16 mouse cellular contexts compared by ENCODE assay signal in the genomic region with DNA sequence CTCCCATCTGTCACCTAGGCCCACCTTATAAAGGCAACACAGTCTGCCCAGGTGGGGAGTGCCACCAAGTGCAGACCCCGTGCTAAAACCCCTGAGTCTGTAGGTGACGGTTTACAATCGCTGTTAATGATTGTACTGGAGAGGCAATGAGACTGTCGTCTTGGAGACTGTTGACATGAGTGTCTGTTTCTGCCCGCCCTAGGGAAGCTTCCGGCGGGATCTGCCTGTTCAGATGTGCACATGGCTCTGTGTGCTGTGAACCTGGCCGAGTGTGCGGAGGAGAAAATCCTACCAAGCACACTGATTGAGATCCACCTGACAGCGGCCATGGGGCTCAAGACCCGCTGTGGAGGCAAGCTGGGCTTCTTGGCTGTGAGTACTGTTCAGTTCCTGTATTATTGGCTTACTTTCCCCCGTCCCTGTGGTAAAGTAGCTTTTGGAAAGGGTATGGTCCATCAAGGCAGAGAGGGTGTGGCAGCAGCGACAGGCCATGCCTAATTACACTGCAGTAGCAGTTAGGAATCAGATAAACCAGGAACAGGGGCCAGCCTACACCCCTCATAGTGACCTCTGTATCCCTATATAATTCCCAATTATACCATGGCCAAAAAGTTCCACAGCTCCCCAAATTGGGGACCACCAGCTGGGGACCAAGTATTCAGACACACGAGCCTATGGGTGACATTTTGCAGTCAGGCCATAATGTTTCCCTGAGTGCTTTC. TPM values are rescaled to one million over a fixed set of nuclear protein-coding genes. Genes with fewer than 3 reads are reported as not detected.
DNase-seq lines count a peak whose midpoint lies in the region; ATAC-seq lines count a peak whose summit lies in the region.
"Had no signal": no experiment of that assay in that cellular context is flagged by ENCODE, and none has a peak within 500 bp of the region (broad histone marks: within the 10 kb centered on the region; RNA-seq: fewer than 3 reads in every experiment).

No protein-coding gene starts in this region.

- 76% methylated on average over 14 of the region's 14 CpGs for WGBS in heart, embryonic 14.5 days
- WGBS in intestine, embryonic 15.5 days, result 68% methylated on average over 14 of the region's 14 CpGs
- 59% methylated on average over 14 of the region's 14 CpGs for WGBS in liver, embryonic 15.5 days (ENCODE audit: insufficient replicate concordance)

- H3K27ac ChIP-seq in heart, embryonic 14.5 days (replicated peaks in 1 of 2; ENCODE audit: control insufficient read depth in 1 of 2, insufficient read depth in 1 of 2, low read depth in 2 of 2, low read length in 2 of 2), result peak overlapping the region in 1 of 2 experiments; percentile 49; a peak in 2 of 4 replicates
- no peak overlapping the region for H3K27ac ChIP-seq in intestine, embryonic 15.5 days
- peak overlapping the region; percentile 97 for H3K27ac ChIP-seq in liver, embryonic 15.5 days (replicated peaks)

- no peak for ATAC-seq in heart, embryonic 14.5 days (ENCODE audit: insufficient number of reproducible peaks, insufficient read depth, low FRiP score, low read depth)
- ATAC-seq in intestine, embryonic 15.5 days, result peak; percentile 31; the same call in 1 of the 2 replicates
- ATAC-seq in liver, embryonic 15.5 days (ENCODE audit: insufficient read depth), result no peak
- ATAC-seq: midbrain, embryonic 16.5 days had no signal

- DNase-seq in heart, adult 11 months, result no peak
- peak; percentile 42 to 47 for DNase-seq in kidney, postnatal 36 days
- no peak for DNase-seq in kidney, adult 9 months
- DNase-seq in lung, postnatal 10 days, result no peak
- DNase-seq: adrenal gland, adult 2 months; cerebellum, postnatal 36 days; layer of hippocampus, adult 9-11 months; right cerebral cortex, adult 18-20 months; thymus, postnatal 4 days had no signal

- no peaks in the 10 kb centered on the region; the same call in 1 of the 2 replicates for H3K9me3 ChIP-seq in heart, embryonic 14.5 days (ENCODE audit: control insufficient read depth, low read length)
- H3K9me3 ChIP-seq in intestine, embryonic 15.5 days, result no peaks in the 10 kb centered on the region
- H3K9me3 ChIP-seq in liver, embryonic 15.5 days (replicated peaks), result peaks cover 10% of the 10 kb centered on the region

- peaks cover 43 to 54% of the 10 kb centered on the region in 2 experiments for H3K4me1 ChIP-seq in heart, embryonic 14.5 days (ENCODE audit: control insufficient read depth in 2 of 2, insufficient read depth in 2 of 2, low read length in 2 of 2)
- H3K4me1 ChIP-seq in intestine, embryonic 15.5 days (replicated peaks), result peaks cover 13% of the 10 kb centered on the region
- peaks cover 74% of the 10 kb centered on the region for H3K4me1 ChIP-seq in liver, embryonic 15.5 days (replicated peaks)

- H3K4me3 ChIP-seq in heart, embryonic 14.5 days (ENCODE audit: control insufficient read depth in 1 of 2, insufficient read depth in 1 of 2, low read depth in 1 of 2, low read length in 2 of 2), result no peak overlapping the region
- H3K4me3 ChIP-seq in intestine, embryonic 15.5 days (replicated peaks), result no peak overlapping the region
- peak overlapping the region; percentile 3; the same call in 1 of the 2 replicates for H3K4me3 ChIP-seq in liver, embryonic 15.5 days (replicated peaks)

- peak overlapping the region; percentile 31; the same call in 1 of the 2 replicates for H3K4me2 ChIP-seq in heart, embryonic 14.5 days (ENCODE audit: low read length)
- no peak overlapping the region for H3K4me2 ChIP-seq in intestine, embryonic 15.5 days (replicated peaks)
- H3K4me2 ChIP-seq in liver, embryonic 15.5 days, result peak overlapping the region; percentile 72

- no peak overlapping the region; the same call in 1 of the 2 replicates for H3K9ac ChIP-seq in heart, embryonic 14.5 days (ENCODE audit: low read length)
- no peak overlapping the region for H3K9ac ChIP-seq in intestine, embryonic 15.5 days
- peak overlapping the region; percentile 63 for H3K9ac ChIP-seq in liver, embryonic 15.5 days

- peaks cover 62% of the 10 kb centered on the region for H3K36me3 ChIP-seq in heart, embryonic 14.5 days (ENCODE audit: control insufficient read depth, insufficient read depth, low read length)
- H3K36me3 ChIP-seq in intestine, embryonic 15.5 days, result peaks cover 78% of the 10 kb centered on the region
- peaks cover 96% of the 10 kb centered on the region for H3K36me3 ChIP-seq in liver, embryonic 15.5 days (replicated peaks)

- H3K27me3 ChIP-seq in heart, embryonic 14.5 days (ENCODE audit: control insufficient read depth, insufficient read depth, low read length), result peaks cover 3% of the 10 kb centered on the region; the same call in 1 of the 2 replicates
- no peaks in the 10 kb centered on the region for H3K27me3 ChIP-seq in intestine, embryonic 15.5 days (replicated peaks)
- H3K27me3 ChIP-seq in liver, embryonic 15.5 days, result no peaks in the 10 kb centered on the region
- H3K27me3 ChIP-seq: Patski had no signal

RNA-seq across cellular contexts. Expression of gene Shisa8, which starts 27.4 kb away (rescaled TPM):
- 0.22 and 0.42 TPM in 2 replicates for polyA plus RNA-seq in heart, embryonic 14.5 days (2014; fragmentation: Nextera tagmentation; extraction: Ambion mirVana)
- polyA plus RNA-seq in intestine, embryonic 15.5 days (2015; fragmentation: Nextera tagmentation; extraction: Ambion mirVana), result 0.10 and 0.15 TPM in 2 replicates
- polyA plus RNA-seq in liver, embryonic 15.5 days (2015; fragmentation: Nextera tagmentation; extraction: Ambion mirVana), result 0.08 and 0.12 TPM in 2 replicates

RNA-seq across cellular contexts. Expression of gene Srebf2, which starts 38.2 kb away (rescaled TPM):
- 59.8 and 62.1 TPM in 2 replicates for polyA plus RNA-seq in heart, embryonic 14.5 days (2014; fragmentation: Nextera tagmentation; extraction: Ambion mirVana)
- polyA plus RNA-seq in intestine, embryonic 15.5 days (2015; fragmentation: Nextera tagmentation; extraction: Ambion mirVana), result 163 and 172 TPM in 2 replicates
- polyA plus RNA-seq in liver, embryonic 15.5 days (2015; fragmentation: Nextera tagmentation; extraction: Ambion mirVana), result 53.6 and 61.3 TPM in 2 replicates

RNA-seq across cellular contexts. Expression of gene Tnfrsf13c, which starts 38.9 kb away (rescaled TPM):
- polyA plus RNA-seq in heart, embryonic 14.5 days (2014; fragmentation: Nextera tagmentation; extraction: Ambion mirVana), result 0.11 and 0.16 TPM in 2 replicates
- polyA plus RNA-seq in intestine, embryonic 15.5 days (2015; fragmentation: Nextera tagmentation; extraction: Ambion mirVana), result 0.25 TPM in 1 of 2 replicates, not detected in the other
- polyA plus RNA-seq in liver, embryonic 15.5 days (2015; fragmentation: Nextera tagmentation; extraction: Ambion mirVana), result 0.40 and 0.79 TPM in 2 replicates
- polyA plus RNA-seq: limb, embryonic 11.5 days; stomach, embryonic 14.5 days had no signal

RNA-seq across cellular contexts. Expression of gene Ccdc134, which starts 57.5 kb away (rescaled TPM):
- 7.1 and 8.5 TPM in 2 replicates for polyA plus RNA-seq in heart, embryonic 14.5 days (2014; fragmentation: Nextera tagmentation; extraction: Ambion mirVana)
- 12.0 and 12.6 TPM in 2 replicates for polyA plus RNA-seq in intestine, embryonic 15.5 days (2015; fragmentation: Nextera tagmentation; extraction: Ambion mirVana)
- polyA plus RNA-seq in liver, embryonic 15.5 days (2015; fragmentation: Nextera tagmentation; extraction: Ambion mirVana), result 7.0 and 7.7 TPM in 2 replicates

RNA-seq across cellular contexts. Expression of gene Cenpm, which starts 59.3 kb away (rescaled TPM):
- polyA plus RNA-seq in heart, embryonic 14.5 days (2014; fragmentation: Nextera tagmentation; extraction: Ambion mirVana), result 67.7 and 73.0 TPM in 2 replicates
- 46.0 and 49.1 TPM in 2 replicates for polyA plus RNA-seq in intestine, embryonic 15.5 days (2015; fragmentation: Nextera tagmentation; extraction: Ambion mirVana)
- polyA plus RNA-seq in liver, embryonic 15.5 days (2015; fragmentation: Nextera tagmentation; extraction: Ambion mirVana), result 32.8 and 33.7 TPM in 2 replicates

Comparison
In these comparisons a context has a peak if more than half of its experiments do, and no peak if none do; other contexts are left out.
1. DNase-seq: peak in kidney, postnatal 36 days (2 of 2); none in heart, adult 11 months (single experiment), kidney, adult 9 months (single experiment) and lung, postnatal 10 days (single experiment).